Mouse (Mus musculus) myocyte (in vitro differentiated cells): ENCODE measurements around the gene Rev3l. TPM values are rescaled to one million over a fixed set of nuclear protein-coding genes. Genes with fewer than 3 reads are reported as not detected.

ENCODE experiments used
- H3K27me3 ChIP-seq: one replicate; pipeline ENCODE4 v1.6.1; 2011; ENCODE audit not compliant: control insufficient read depth, insufficient read depth, insufficient read length
- H3K36me3 ChIP-seq: one replicate; pipeline ENCODE4 v1.6.1; 2011; ENCODE audit not compliant: control insufficient read depth, insufficient read depth
- H3K4me2 ChIP-seq: one replicate; pipeline ENCODE4 v1.6.1; 2011; ENCODE audit warnings: low read depth, control low read depth
- H3K4me3 ChIP-seq: one replicate; pipeline ENCODE4 v1.5.1; 2011; ENCODE audit warnings: mild to moderate bottlenecking, control low read depth, moderate library complexity
- H3K79me2 ChIP-seq: one replicate; pipeline ENCODE4 v1.6.1; 2011; ENCODE audit not compliant: control insufficient read depth, insufficient read depth
- H3ac ChIP-seq: one replicate; pipeline ENCODE4 v1.6.1; 2011; ENCODE audit not compliant: control insufficient read depth, insufficient read length
- CEBPB ChIP-seq: IDR thresholded peaks from 2 replicates; pipeline ENCODE4 v1.6.1; 2011; ENCODE audit warnings: mild to moderate bottlenecking, moderate library complexity; ENCODE audit not compliant: poor library complexity, insufficient read depth, severe bottlenecking
- E2F4 ChIP-seq: IDR thresholded peaks from one replicate; pipeline ENCODE4 v1.6.1; 2011; ENCODE audit warnings: mild to moderate bottlenecking, control low read depth, moderate library complexity; ENCODE audit not compliant: insufficient read depth
- MAX ChIP-seq: IDR thresholded peaks from one replicate; pipeline ENCODE4 v1.6.1; 2011; ENCODE audit warnings: low read depth, mild to moderate bottlenecking, control low read depth
- MYOD1 ChIP-seq, 3 experiments: IDR thresholded peaks; one replicate each; pipeline ENCODE4 v1.6.1; 2011; ENCODE audit warnings: control low read depth in 2 of 3, low read depth in 2 of 3, mild to moderate bottlenecking in 2 of 3, moderate library complexity in 1 of 3; ENCODE audit not compliant: insufficient read length in 2 of 3, control insufficient read depth in 1 of 3
- MYOG ChIP-seq, 3 experiments: IDR thresholded peaks; one replicate each; pipeline ENCODE4 v1.6.1; 2011; ENCODE audit warnings: control low read depth in 2 of 3, low read depth in 2 of 3, mild to moderate bottlenecking in 2 of 3; ENCODE audit not compliant: insufficient read length in 2 of 3, control insufficient read depth in 1 of 3, insufficient read depth in 1 of 3
- POLR2A ChIP-seq: IDR thresholded peaks from one replicate; pipeline ENCODE4 v1.6.1; 2011; ENCODE audit warnings: low read depth, mild to moderate bottlenecking, control low read depth, moderate library complexity; ENCODE audit not compliant: insufficient read length
- POLR2AphosphoS2 ChIP-seq: IDR thresholded peaks from one replicate; pipeline ENCODE4 v1.6.1; 2011; ENCODE audit warnings: low read depth, control low read depth; ENCODE audit not compliant: insufficient read length
- REST ChIP-seq: IDR thresholded peaks from one replicate; pipeline ENCODE4 v1.6.1; 2011; ENCODE audit warnings: mild to moderate bottlenecking, control low read depth, moderate library complexity; ENCODE audit not compliant: insufficient read depth, insufficient read length
- SRF ChIP-seq: IDR thresholded peaks from one replicate; pipeline ENCODE4 v1.6.1; 2011; ENCODE audit warnings: low read depth; ENCODE audit not compliant: control insufficient read depth, insufficient read length
- TCF12 ChIP-seq: IDR thresholded peaks from one replicate; pipeline ENCODE4 v1.6.1; 2011; ENCODE audit warnings: mild to moderate bottlenecking, control low read depth; ENCODE audit not compliant: poor library complexity, insufficient read depth, severe bottlenecking
- TCF3 ChIP-seq: IDR thresholded peaks from one replicate; pipeline ENCODE4 v1.6.1; 2011; ENCODE audit warnings: low read depth, control low read depth; ENCODE audit not compliant: insufficient read length
- USF1 ChIP-seq: IDR thresholded peaks from one replicate; pipeline ENCODE4 v1.6.1; 2011; ENCODE audit warnings: low read depth, mild to moderate bottlenecking, control low read depth, moderate library complexity
- polyA plus RNA-seq: library from polyadenylated mRNA; unstranded; fragments of >200 nt; fragmentation: generic; extraction: Trizol; gene quantifications from one replicate; pipeline ENCODE4 v1.2.1, GENCODE M21; 2012; ENCODE audit warnings: missing spikeins

Gene Rev3l
- polyA plus RNA-seq, 1 experiment: 2.4 TPM

DNA sequence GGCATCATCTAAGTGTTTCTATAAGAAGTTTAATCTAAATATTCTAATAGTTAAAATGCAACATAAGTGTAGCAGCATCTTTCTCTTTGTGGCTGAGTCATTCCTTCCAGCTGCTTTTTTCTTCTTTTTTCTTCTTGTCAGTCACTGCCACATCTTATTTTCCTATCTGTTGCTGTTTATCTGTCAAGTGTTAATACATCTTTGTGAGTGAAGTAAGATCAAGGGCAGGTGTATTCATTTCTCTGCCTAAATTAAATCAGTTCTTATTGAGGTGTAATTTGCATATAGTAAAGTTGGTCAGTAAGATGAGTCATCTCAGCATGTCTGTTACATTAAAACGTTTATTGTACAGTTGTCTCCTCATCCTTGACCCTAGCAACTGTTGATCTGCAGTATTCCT is 32.8 kb downstream of the Rev3l start:
- H3K4me2 ChIP-seq: no peak overlapping the region
- TF ChIP-seq MAX (no peak), TCF12 (no peak), USF1 (no peak), POLR2AphosphoS2 (no peak), REST (no peak), SRF (no peak), TCF3 (no peak)
- H3K36me3 ChIP-seq: no peaks in the 10 kb centered on the region
- H3K79me2 ChIP-seq: peaks cover 6% of the 10 kb centered on the region
- H3K4me3 ChIP-seq: no peak overlapping the region
- H3ac ChIP-seq: no peak overlapping the region
- no peaks in the 10 kb centered on the region for H3K27me3 ChIP-seq

GRCm38 (mm10) chr10:39766702-39767101 is 34.8 kb downstream of the Rev3l start:
- H3ac ChIP-seq: no peak overlapping the region
- no peaks in the 10 kb centered on the region for H3K27me3 ChIP-seq
- peaks cover 6% of the 10 kb centered on the region for H3K79me2 ChIP-seq
- no peaks in the 10 kb centered on the region for H3K36me3 ChIP-seq
- H3K4me3 ChIP-seq: no peak overlapping the region
- no peak for TF ChIP-seq REST
- no peak for TF ChIP-seq CEBPB
- no peak for TF ChIP-seq USF1
- no peak for TF ChIP-seq POLR2AphosphoS2
- TF ChIP-seq E2F4: no peak
- no peak for TF ChIP-seq TCF3
- TF ChIP-seq MAX: no peak
- no peak for TF ChIP-seq SRF
- no peak for TF ChIP-seq TCF12
- TF ChIP-seq MYOG (IDR thresholded peaks at IDR 0.05; ENCODE audit: control insufficient read depth in 1 of 3, insufficient read depth in 1 of 3, insufficient read length in 2 of 3, low read depth in 2 of 3): no peak
- TF ChIP-seq POLR2A: no peak
- TF ChIP-seq MYOD1 (IDR thresholded peaks at IDR 0.05; ENCODE audit: control insufficient read depth in 1 of 3, insufficient read length in 2 of 3, low read depth in 2 of 3): no peak
- no peak overlapping the region for H3K4me2 ChIP-seq

- Histone ChIP-seq H3ac (no peak overlapping the region), H3K4me3 (no peak overlapping the region), H3K27me3 (no peaks in the 10 kb centered on the region), H3K36me3 (no peaks in the 10 kb centered on the region), H3K4me2 (no peak overlapping the region), H3K79me2 (peaks cover 9% of the 10 kb centered on the region)
- TF ChIP-seq TCF12: no peak
- no peak for TF ChIP-seq SRF
- no peak for TF ChIP-seq REST
- TF ChIP-seq MYOG (IDR thresholded peaks at IDR 0.05; ENCODE audit: control insufficient read depth in 1 of 3, insufficient read depth in 1 of 3, insufficient read length in 2 of 3, low read depth in 2 of 3): no peak
- no peak for TF ChIP-seq E2F4
- no peak for TF ChIP-seq POLR2AphosphoS2
- no peak for TF ChIP-seq CEBPB
- no peak for TF ChIP-seq USF1
- no peak for TF ChIP-seq MAX
These were observed 40.3 kb downstream of the Rev3l start for GRCm38 (mm10) chr10:39772259-39772658.

GRCm38 (mm10) chr10:39773940-39774726 is 42.2 kb downstream of the Rev3l start:
- no peaks in the 10 kb centered on the region for H3K27me3 ChIP-seq
- H3K79me2 ChIP-seq: peaks cover 15% of the 10 kb centered on the region
- no peaks in the 10 kb centered on the region for H3K36me3 ChIP-seq
- H3K4me3 ChIP-seq: no peak overlapping the region
- TF ChIP-seq CEBPB (no peak), E2F4 (no peak), POLR2A (no peak), SRF (no peak), TCF12 (no peak), MYOD1 (IDR thresholded peaks at IDR 0.05; ENCODE audit: control insufficient read depth in 1 of 3, insufficient read length in 2 of 3, low read depth in 2 of 3) (no peak), MAX (no peak), REST (no peak), MYOG (IDR thresholded peaks at IDR 0.05; ENCODE audit: control insufficient read depth in 1 of 3, insufficient read depth in 1 of 3, insufficient read length in 2 of 3, low read depth in 2 of 3) (no peak), POLR2AphosphoS2 (no peak), USF1 (no peak)
- no peak overlapping the region for H3K4me2 ChIP-seq
- H3ac ChIP-seq: no peak overlapping the region

DNA sequence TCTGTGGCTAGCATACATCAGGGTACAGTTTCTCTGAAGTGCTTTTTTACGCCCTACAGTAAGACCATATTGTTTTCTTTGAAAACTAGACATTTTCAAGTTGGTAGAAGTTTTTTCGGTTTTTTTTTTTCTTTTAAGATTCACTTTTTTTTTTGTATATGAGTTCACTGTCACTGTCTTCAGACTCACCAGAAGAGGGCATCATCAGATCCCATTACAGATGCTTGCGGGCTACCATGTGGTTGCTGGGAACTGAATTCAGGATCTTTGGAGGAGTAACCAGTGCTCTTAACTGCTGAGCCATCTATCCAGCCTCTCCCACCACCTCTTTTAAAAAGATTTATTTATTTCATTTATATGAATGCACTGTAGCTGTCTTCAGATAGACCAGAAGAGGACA is 45.0 kb downstream of the Rev3l start:
- Histone ChIP-seq H3K36me3 (no peaks in the 10 kb centered on the region), H3K79me2 (peaks cover 21% of the 10 kb centered on the region), H3K4me2 (no peak overlapping the region), H3K27me3 (no peaks in the 10 kb centered on the region), H3K4me3 (no peak overlapping the region), H3ac (no peak overlapping the region)
- TF ChIP-seq MAX (no peak), POLR2A (no peak), MYOD1 (IDR thresholded peaks at IDR 0.05; ENCODE audit: control insufficient read depth in 1 of 3, insufficient read length in 2 of 3, low read depth in 2 of 3) (no peak), TCF3 (no peak), USF1 (no peak)
